Mouse (Mus musculus): ENCODE measurements around the gene Npw.

Gene Npw

DNA sequence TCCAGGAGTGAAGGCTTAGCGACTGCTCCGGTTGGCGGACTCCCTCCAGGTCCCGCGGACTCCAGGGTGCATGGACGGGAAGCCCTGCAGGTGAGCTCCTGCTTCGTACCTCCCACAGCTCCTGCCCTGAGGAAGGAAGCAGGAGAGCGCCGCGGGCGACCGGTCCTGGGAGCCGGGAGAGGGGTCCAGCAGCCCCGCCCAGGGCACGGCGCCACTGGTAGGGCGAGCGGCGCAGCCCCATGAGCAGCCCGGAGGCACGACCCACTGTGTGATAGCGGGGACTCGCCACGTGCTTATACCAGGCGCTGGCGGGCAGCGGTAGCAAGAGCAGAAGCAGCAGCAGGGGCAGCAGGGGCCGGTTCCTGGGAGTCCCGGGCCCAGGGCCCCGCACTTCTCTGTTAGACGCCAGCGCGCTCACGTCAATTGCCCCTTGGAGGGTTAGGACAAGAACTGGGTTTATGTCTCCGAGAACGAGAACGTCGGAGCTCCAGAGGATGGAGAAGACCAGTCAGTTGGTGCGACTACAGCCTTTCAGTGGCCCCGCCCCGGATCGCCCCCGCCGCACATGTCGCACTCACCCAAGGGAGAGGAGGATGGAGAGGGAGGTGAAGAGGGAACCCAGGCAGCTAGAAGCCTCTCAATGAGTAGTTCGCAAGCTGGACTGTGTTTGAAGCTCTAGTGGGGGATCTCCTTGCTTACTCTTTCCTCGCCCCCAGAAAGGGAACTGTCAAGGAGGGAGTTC, at the start of gene Npw:
TSS of gene Npw (minus strand) at position 441 of the 742 bp plus-strand sequence.
- DNase-seq (ENCODE audit: low read depth, low spot score) = peak; percentile 50

DNA sequence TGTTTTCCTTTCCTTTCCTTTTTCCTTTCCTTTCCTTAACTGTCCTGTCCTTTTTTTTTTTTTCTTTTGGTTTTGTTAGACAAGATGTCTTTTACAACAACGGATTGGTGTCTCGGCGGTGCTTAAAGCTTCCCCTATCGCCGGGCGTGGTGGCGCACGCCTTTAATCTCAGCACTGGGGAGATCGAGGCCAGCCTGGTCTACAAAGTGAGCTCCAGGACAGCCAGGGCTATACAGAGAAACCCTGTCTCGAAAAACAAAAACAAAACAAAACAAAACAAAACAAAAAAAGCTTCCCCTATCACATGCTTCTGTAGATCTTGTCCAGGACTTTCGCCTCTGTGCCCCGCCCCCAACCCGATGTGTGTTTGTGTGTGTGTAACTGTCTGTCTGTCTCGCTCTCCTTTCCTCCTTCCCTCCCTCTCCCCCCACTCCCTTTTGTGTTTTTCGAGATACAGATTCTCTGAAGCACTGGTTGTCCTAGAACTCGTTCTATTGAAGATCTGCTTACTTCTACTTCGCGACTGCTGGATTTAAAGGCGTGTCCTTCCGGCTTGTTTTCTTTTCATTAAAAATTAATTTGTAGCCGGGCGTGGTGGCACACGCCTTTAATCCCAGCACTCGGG, 49.7 kb upstream of the Npw start:
- DNase-seq (ENCODE audit: low read depth, low spot score) = no peak

DNA sequence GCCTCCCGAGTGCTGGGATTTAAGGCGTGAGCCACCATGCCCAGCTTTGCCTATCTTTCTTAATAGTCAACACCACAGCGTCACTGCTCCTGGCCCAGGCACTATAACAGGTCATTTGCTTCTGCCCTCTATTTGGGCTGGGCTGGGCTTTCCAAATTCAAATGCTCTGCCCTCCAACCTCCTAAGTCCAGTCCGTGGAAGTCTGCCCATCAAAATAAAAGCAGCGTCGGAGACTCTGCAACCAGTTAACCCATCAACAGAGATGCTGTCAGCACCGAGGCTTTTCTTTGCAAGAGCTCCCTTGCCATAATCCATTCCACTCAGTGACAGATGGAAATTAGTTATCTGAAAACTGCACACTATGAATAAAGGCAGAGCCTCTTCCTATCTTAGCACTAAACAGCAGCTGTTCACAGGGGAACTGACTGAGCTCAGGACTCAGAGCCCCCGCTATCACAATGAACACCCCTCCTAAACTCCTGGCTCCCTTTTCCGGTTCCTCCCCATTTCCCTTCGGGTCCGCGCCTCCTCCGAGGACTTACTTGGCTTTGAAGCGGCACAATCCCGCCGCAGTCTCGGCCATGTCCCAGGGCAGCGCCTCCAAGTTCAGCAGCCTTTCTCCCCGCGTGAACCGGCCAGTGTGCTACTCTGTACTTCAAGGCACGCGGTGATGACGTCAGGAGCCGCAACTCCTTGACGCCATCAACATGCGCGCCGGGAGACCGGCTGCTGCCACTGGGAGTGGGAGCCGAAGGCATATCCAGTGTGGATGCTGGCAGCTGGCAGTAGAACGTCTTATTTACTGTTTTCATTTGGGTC, 48.9 kb upstream of the Npw start, which contains the start of gene Tbl3:
TSS of gene Tbl3 (minus strand) at position 679 of the 819 bp plus-strand sequence.
- peak; percentile 98 for DNase-seq (ENCODE audit: low read depth, low spot score)

DNA sequence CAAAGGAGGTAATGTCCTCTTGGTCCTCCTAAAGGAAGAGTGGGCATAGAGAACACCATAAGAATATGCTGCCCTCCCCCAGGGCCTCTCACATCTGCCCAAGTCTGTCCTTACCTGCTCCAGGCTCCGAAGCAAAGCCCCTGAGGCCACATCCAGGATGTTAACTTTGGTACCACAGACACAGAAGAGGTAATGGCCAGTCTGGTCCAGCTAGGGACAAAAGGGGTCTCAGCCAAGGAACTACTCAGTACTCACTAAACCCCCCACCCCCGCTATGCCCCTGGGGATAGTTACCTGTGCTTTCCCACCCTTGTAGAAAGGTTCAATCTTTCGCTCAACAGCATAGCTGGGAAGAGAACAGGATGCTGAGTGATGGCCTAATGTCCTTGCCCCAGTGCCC, 47.6 kb upstream of the Npw start:
- no peak for DNase-seq (ENCODE audit: low read depth, low spot score)

DNA sequence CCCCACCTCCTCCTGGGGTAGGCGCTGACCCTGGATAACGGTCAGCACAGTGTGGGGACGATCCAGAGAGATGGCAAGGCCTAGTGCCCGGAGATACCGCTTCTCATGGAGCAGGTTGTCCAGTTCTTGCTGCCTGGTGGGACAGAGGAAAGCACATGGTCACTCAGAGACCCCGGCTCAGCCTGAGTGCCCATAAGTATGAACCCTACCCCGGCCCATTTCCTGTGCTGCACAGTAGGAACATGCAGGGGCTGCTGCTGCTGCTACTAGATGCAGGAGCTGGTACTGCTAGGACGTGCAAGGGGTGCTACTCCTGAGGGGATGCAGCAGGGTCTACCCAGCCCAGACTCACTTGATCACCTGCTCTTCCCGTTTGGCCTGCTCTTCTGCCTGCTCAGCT, 43.0 kb upstream of the Npw start:
- no peak for DNase-seq (ENCODE audit: low read depth, low spot score)

DNA sequence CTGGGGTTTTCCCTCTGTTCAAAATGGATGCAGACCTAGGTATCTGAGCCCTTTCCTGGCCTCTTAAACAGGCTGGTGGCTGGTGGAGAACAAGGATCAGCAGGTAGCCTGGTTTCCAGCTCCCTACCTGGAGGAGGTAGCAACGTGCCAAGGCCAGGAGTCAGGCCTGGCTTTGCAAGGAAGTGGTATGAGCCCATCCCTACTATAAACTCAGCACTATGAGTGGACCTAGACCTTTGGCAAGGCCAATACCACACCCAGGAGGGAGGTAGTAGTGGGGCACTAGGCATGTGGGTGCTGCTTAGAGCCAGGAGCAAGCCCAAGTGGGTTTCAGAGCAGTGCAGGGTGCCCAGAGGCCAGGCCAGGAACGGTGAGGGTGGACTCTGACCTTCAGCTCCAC, 41.2 kb upstream of the Npw start:
- no peak for DNase-seq (ENCODE audit: low read depth, low spot score)

DNA sequence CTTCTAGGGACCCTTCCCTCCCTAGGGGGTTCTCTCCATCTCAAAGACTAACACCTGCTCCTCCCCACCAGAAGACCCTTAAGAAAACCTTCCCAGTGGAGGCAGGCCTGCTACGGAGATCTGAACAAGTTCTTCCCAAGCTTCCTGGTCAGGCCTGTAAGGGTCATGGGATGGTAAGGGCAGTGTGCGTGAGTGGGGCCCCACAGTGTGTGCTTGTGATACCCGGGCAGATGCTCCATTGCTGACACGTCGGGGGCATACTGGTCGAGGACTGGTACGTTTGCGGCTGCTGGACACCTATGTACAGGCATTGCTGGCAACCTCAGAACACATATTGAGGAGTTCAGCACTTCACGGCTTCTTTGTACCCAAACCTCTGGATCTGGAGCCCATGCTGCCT, 40.5 kb upstream of the Npw start:
- no peak for DNase-seq (ENCODE audit: low read depth, low spot score)

DNA sequence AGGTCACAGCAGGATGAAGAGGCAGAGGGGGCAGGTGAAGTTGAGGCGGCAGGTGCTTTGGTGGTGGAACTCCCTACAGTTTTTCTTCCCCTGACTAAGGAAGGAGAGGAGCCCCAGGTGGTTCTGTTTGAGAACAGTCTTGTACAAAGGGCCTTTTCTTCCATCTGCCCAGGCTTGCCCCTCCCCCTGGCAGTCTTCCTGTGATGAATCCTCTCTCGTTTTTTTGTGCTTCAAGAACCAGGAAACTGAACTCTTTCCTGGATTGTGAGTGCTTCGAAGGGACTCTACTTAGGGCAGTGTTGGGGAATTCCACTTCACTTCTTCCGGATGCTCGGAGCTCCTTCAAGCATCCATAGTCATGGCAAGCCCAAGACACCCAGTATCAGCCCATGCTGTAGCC, 39.7 kb upstream of the Npw start:
- DNase-seq (ENCODE audit: low read depth, low spot score) = peak; percentile 58

DNA sequence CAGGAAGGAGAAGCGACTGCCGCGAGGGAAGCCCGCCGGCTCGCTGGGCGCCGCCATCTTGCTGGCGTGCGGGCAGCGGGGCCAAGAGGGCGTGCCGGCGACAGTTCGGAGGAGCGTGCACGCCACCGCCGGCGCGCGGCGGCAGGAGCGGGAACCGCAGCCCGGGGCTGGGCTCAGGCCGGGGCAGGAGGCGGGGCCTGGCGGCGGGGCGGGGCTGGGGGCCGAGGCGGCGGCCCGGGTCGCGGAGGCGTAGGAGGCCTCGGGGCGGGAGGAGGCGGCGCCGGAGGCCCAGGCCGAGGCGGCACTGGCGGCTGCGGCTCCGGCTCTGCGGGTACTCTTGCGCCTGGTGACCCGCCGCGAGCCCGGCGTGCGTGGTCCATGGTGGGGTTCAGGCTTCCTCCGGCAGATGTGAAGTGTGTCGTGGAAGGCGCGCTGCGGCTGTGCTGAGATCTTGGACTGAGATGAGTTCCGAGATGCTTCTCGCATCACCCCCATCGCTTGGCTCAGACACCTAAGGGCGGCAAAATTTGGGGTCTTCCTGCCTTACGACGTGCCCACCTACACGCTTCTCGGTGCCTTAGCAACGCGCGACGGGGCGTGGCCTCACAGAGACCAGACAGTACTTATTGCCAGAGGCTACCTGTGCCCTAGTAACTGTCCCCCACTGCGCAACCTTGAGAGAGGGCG, 37.9 kb upstream of the Npw start, which contains the start of the genes Gfer and Noxo1:
TSS of gene Gfer (minus strand) at position 146 of the 687 bp plus-strand sequence.
TSS of gene Noxo1 (plus strand) at position 224 of the 687 bp plus-strand sequence.
- peak; percentile 92 for DNase-seq (ENCODE audit: low read depth, low spot score)

DNA sequence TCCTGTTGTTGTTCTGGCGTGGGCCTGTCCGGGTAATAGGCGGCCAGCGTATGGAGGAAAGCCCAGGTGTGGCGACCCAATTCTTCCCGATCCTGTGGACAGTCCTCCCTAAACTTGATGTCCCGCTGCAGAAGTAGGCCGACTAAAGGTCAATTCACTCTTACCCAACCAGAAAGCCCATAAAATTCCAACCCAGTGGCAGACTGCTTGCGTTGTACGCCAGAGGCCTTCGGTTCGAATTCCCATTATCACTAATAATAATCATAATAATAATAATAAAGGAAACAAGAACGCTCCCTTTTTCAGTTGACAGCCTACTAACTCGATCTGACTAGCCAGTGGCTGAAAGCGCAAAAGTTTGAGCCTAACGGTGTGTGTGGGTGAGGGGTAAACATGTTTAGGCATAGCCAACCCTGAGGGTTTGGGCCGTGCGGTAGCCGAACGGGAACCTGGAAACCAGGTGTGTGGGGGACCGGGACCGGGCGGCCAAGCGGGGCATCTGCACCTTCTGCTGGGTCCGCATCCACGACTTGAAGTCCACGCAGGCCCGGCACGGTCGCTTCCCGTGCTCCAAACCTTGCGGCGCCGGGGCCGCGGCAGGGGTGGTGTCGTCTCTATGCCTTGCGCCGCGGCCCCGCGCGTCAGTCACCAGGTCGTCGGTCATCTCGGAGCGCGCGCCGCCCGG, 37.2 kb upstream of the Npw start:
- no peak for DNase-seq (ENCODE audit: low read depth, low spot score)

DNA sequence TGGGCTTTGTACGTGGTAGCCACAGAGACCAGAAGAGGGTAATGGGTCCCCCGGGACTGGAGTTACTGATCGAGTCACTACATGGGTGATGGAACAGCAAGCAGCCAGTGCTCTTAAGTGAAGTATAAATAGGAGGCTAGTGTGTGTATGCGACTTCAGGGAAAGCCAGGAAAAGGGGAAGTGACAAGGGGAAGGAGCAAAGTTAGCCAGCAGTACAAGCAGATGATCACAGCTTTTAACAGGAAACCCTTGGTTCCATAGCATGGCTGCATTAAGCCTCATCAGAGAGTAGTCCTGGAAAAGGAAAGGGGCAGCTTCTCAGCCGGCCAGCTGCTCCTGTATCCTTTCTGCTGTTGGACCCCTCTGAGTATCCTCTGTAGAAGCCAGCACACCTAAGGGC, 34.1 kb upstream of the Npw start:
- no peak for DNase-seq (ENCODE audit: low read depth, low spot score)

DNA sequence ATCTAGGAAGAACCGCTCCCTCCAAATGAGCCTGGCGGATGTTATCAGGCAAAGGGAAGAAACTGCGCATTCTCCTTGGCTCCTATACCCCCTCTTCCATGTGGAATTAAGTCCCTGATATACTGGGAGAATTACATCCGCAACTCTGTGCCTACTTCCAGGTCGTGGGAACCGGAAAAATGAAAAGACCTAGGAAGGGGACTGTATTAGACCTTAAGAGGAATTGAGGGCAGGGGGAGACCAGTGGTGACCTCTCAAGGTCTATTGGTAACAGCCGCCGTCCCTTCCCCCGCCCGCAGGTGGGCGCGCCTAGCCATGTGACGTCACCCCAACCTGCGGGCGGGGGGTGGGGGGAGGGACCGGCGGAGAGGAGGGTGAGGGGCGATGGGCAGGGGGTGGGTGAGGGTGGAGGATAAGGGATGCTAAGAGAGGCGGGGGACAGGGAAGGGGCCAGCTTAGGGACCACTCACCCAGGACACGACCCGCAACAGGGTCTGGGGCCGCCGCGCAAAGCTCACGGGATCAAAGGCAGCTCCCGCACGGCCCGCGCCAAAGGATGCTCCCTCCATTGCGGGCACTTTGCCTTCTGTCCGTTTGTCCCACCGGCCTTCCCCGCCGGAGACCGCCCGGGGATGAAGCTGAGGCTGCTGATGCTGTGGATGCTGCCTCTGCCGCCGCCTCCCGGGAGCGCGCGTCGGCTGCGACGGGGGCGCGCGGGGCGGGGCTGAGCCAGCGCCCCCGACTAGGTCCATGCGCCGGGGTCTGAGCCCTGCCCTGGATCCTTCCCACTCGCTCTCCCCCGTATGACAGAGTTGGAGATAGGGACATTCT, 31.2 kb upstream of the Npw start, which contains the start of gene Syngr3:
TSS of gene Syngr3 (minus strand) at position 705 of the 831 bp plus-strand sequence.
- no peak for DNase-seq (ENCODE audit: low read depth, low spot score)

DNA sequence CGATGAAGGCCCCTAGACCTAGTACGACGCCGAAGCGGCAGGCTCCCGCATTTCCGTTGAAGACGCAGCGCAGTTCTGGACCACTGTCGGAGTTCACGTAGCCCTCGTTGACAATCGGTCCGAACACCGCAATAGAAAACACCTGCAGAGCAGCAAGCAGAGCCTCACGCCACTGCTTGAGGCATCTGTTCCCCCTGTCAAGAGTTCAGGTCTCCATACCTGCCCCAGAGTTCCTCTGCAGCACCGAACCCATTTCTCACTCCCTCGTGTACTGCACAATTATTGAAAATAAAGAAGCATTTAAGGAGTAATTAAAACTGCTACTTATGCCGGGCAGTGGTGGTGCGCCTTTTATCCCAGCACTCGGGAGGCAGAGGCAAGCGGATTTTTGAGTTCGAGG, 29.3 kb upstream of the Npw start:
- no peak for DNase-seq (ENCODE audit: low read depth, low spot score)

DNA sequence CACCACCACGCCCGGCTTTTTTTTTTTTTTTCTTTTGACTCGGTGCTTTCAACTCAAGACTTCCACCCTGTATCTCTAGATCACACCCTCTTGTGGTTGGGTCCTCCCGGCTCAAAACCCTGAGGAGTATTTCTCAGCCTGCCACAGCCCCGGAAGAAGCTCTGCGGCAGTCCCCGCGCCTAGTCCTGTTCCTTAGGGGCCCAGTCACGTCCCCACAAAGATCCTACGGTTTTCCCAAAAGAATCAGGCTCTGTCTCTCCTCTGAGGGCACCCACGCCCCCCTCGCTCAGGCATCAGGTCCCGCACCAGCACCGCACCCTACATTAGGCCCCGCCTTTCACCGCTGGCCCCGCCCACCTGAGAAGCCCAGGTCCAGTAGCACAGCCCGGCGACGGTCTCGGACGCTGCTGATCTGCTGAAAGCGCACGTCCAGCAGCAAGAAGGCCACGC, 28.9 kb upstream of the Npw start:
- DNase-seq (ENCODE audit: low read depth, low spot score) = peak; percentile 75

DNA sequence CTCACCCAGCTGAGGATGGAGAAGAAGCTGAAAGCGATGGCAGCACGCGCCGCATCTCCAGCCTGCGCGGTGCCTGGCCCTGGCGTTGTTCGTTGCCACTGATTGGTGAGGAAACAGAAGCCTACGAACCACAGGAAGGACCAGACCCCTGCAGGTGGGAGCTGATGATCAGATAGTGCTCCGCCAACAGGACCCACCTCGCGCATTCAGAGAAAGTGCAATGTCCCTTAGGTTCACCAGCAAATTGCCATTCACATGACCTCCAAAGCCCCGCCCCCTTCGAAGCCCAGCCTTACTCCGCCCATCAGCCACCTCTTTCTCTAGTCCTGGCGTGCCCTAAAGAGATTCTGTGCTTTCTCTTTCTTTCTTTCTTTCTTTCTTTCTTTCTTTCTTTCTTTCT, 28.3 kb upstream of the Npw start:
- peak; percentile 89 for DNase-seq (ENCODE audit: low read depth, low spot score)

DNA sequence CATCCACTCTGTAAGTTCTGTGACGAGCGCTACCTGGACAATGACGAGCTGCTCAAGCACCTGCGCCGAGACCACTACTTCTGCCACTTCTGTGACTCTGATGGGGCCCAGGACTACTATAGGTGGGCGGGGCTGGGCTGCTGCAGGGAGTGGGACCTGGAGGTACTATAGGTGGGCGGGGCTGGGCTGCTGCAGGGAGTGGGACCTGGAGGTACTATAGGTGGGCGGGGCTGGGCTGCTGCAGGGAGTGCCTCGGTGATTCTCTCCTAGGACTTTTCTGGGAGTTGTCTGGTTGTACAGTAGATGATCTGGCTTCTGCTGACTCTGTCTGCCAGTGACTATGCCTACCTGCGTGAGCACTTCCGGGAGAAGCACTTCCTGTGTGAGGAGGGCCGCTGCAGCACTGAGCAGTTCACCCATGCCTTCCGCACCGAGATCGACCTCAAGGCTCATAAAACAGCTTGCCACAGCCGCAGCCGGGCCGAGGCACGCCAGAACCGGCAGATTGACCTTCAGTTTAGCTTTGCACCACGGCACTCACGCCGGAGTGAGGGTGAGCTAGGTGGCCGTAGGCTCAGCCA, 19.3 kb upstream of the Npw start:
- DNase-seq (ENCODE audit: low read depth, low spot score) = peak; percentile 66

DNA sequence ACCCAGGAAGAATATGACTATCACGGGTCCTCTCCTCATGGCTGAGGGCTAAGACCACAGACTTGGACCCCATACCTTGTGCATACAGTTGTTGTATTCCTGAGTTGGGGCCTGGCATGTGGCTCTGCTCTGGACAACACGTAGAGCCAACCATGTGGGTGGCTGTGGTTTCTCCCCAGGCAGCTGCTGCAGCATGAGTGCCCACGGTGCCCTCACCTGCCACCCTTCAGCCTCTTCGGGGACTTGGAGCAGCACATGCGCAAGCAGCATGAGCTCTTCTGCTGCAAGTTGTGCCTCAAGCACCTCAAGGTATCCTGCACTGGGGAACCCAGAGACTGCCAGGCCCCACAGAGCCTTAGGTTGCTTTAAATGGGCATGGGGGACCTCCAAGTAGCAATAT, 18.6 kb upstream of the Npw start:
- no peak for DNase-seq (ENCODE audit: low read depth, low spot score)

DNA sequence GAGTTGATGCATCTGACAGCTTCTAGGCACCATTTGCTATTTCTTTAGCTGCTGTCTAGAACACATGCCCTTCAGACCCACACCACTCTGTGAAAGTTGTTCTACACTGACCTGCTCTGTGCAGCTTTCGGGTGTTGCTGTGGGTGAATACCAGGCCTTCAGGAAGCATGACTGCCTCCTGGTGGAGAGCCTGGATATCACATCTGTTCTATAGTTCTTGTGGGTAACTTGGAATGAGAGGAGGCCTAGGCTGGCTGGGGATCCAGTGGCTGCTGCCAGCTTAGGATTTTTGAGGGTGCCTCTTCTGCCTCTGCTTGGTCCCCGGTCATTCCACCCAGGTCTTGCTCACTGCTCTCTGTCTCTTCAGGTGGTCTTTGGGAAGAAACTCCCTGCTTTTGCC, 17.9 kb upstream of the Npw start:
- DNase-seq (ENCODE audit: low read depth, low spot score) = peak; percentile 92

DNA sequence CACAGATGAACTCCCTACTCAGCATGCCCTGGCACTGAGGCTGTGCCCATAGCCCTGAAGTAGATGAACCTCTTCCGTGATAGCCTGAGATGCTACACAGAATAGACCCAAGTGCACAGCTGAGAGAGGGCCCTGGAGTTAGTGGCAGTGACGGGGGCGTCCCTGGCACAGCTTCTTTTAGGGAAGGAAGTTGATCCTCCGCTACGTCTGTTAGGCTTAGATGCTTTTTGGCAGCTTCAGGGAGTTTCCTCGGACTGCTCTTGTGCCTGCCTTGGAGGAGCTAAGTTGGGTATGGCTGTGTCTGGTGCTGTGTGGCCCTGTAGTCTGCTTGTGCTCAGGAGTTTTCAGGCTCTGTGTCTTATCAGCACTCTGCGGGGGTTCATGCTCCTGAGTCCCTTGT, 16.0 kb upstream of the Npw start:
- no peak for DNase-seq (ENCODE audit: low read depth, low spot score)

DNA sequence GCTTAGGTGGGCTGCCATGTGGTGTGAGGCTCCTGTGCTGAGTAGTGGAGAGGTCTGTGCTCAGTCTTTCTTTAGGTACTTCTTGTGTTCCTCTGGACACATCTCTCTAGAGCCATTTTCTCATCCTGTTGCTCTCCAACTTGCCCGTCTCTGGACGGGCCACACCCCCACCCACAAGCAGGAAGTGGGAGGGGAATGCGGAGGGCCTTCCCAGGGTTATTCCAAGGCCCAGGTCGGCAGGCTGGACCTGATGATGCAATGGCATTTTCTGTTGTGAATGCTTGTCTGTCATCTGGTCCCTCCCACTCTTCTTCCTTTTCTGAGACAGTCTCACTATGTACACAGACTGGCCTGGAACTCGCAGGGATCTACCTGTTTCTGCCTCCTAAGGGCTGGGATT, 13.9 kb upstream of the Npw start:
- DNase-seq (ENCODE audit: low read depth, low spot score) = peak; percentile 83
